Mouse (Mus musculus) hindbrain, embryonic 11.5 days (tissue): ENCODE measurements around the gene Col23a1. TPM values are rescaled to one million over a fixed set of nuclear protein-coding genes. Genes with fewer than 3 reads are reported as not detected.

Source experiments
- ATAC-seq: fragments of 200-750 bp; cut with Nextera tagmentation; 2 replicates; pipeline ENCODE4 v1.8.0; 2017; ENCODE audit warnings: mild to moderate bottlenecking, moderate TSS enrichment, moderate library complexity; ENCODE audit not compliant: low FRiP score
- DNase-seq: peaks from one replicate; pipeline ENCODE4 v3.0.0-alpha.2; 2015; ENCODE audit warnings: low spot score
- H3K27ac ChIP-seq: fragments of 300-500 bp; sonication (generic); 2 replicates; pipeline ENCODE4 v1.5.1; 2014; ENCODE audit warnings: mild to moderate bottlenecking, low read depth, low read length
- H3K27me3 ChIP-seq: fragments of 300-500 bp; sonication (generic); 2 replicates; pipeline ENCODE4 v1.6.1; 2014; ENCODE audit warnings: mild to moderate bottlenecking, low read length, moderate library complexity, mixed read lengths; ENCODE audit not compliant: control insufficient read depth, insufficient read depth
- H3K36me3 ChIP-seq: fragments of 300-500 bp; sonication (generic); 2 replicates; pipeline ENCODE4 v1.6.1; 2014; ENCODE audit warnings: mild to moderate bottlenecking, low read length, moderate library complexity, mixed read lengths; ENCODE audit not compliant: control insufficient read depth, insufficient read depth
- H3K4me1 ChIP-seq: fragments of 300-500 bp; sonication (generic); replicated peaks from 2 replicates; pipeline ENCODE4 v1.6.1; 2014; ENCODE audit warnings: low read length, mixed read lengths; ENCODE audit not compliant: control insufficient read depth, insufficient read depth
- H3K4me2 ChIP-seq: fragments of 300-500 bp; sonication (generic); replicated peaks from 2 replicates; pipeline ENCODE4 v1.6.1; 2014; ENCODE audit warnings: mild to moderate bottlenecking, low read depth, low read length
- H3K4me3 ChIP-seq: fragments of 300-500 bp; sonication (generic); 2 replicates; pipeline ENCODE4 v1.5.1; 2014; ENCODE audit warnings: low read depth, low read length
- H3K9ac ChIP-seq: fragments of 300-500 bp; sonication (generic); 2 replicates; pipeline ENCODE4 v1.6.1; 2014; ENCODE audit warnings: low read depth, low read length
- H3K9me3 ChIP-seq: fragments of 300-500 bp; sonication (generic); 2 replicates; pipeline ENCODE4 v1.6.1; 2016; ENCODE audit warnings: low read length; ENCODE audit not compliant: control insufficient read depth
- WGBS: fragments of 180-500 bp; shearing (Covaris S2); extraction: QIAGEN DNeasy Blood & Tissue Kit; methylation state at CpG from one replicate; pipeline ENCODE4 v1.1.7; 2014; 5-methylcytosine and 5-hydroxymethylcytosine counted together
- polyA plus RNA-seq: library from polyadenylated mRNA; unstranded; fragments of >200 nt; fragmentation: Nextera tagmentation; extraction: Ambion mirVana; gene quantifications from 2 replicates; pipeline ENCODE4 v1.2.1, GENCODE M21; 2014

Gene Col23a1
- polyA plus RNA-seq, 1 experiment from 2014 or later = 9.7 TPM

DNA sequence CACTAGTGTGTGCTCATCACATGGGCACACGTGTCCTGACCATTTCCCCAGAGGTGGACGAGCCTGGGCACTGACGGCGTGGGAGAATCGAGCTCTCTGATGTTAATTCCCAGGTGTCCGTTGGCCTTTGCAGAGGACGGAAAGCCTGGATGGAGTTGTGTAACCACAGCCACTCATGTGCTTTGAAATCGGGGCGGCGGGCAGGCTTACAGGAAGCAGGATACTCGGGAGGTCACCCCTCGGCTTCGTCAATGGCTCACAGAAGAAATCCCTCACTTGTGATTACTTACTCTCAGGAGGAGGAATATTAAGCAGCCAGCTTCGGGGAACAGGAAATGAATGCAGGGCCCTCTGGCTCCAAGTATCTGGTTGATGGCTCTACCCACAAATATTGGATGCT, 133.0 kb downstream of the Col23a1 start:
- H3K4me1 ChIP-seq = no peaks in the 10 kb centered on the region
- no peak overlapping the region for H3K4me2 ChIP-seq
- no peak overlapping the region for H3K27ac ChIP-seq
- 80% methylated on average over 14 of the region's 14 CpGs for WGBS
- H3K36me3 ChIP-seq = no peaks in the 10 kb centered on the region
- H3K4me3 ChIP-seq = no peak overlapping the region
- H3K9ac ChIP-seq = no peak overlapping the region
- H3K9me3 ChIP-seq = no peaks in the 10 kb centered on the region
- H3K27me3 ChIP-seq = no peaks in the 10 kb centered on the region
- ATAC-seq (no peak), DNase-seq (no peak)

DNA sequence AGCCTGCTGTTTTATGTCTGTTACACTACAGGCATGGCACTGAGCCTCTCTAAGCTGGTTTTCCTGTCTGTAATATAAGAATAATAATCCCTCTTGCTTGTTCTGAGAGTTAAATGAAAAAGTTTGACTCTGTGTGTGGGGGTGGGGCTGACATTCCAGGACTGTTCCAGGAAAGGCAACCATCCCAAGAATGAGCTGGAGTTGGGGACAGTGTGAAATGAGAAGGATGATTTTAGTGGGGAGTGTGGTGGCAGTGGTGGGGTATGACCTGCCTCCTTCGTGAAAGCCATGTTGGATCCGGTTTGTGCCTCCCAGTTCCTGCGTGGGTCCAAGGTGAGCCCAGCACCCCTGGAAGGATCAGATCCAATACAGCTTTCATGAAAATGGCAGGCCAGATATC, 136.4 kb downstream of the Col23a1 start:
- DNase-seq (no peak), ATAC-seq (no peak)
- Histone ChIP-seq H3K27me3 (no peaks in the 10 kb centered on the region), H3K4me2 (no peak overlapping the region), H3K27ac (no peak overlapping the region), H3K36me3 (no peaks in the 10 kb centered on the region), H3K9me3 (no peaks in the 10 kb centered on the region), H3K4me1 (no peaks in the 10 kb centered on the region), H3K9ac (no peak overlapping the region), H3K4me3 (no peak overlapping the region)
- WGBS = 85% methylated on average over 3 of the region's 3 CpGs

DNA sequence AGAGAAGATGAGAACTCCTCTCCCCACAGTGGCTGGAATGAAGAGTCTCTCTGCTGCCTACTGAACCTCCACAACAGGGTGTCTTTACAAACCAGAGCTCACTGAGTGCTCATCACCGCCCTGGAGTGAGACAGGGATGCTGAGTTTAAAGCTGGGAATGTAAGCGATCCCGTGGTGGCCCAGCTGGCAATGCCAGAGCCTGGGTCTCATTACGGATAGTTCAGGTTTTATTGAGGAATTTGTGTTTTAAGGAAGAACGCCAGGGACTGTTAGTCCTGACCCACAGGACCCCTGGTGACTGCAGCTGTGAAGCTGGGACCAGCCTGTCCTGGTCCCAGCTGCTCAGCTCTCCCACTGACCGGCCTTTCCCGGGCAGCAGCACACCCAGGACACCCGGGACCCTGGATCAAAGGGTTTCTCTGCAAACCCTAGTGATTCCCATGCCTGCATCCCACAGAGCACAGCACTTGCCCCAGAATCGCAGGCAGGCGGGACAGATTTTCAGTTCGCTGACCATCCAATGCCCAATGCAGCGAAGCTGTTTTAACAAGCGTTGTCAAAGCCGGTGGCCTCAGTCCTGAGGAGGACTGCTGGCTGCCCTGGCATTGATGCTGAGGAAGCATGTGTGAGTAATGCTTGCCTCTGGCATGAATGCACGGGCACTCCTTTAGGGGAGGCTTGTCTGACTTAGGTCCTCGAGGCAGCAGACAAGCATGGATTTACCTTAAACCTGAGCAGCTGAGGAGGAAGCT, 139.9 kb downstream of the Col23a1 start:
- ATAC-seq (no peak), DNase-seq (no peak)
- no peaks in the 10 kb centered on the region for H3K27me3 ChIP-seq
- no peaks in the 10 kb centered on the region for H3K36me3 ChIP-seq
- no peak overlapping the region for H3K4me3 ChIP-seq
- no peaks in the 10 kb centered on the region for H3K9me3 ChIP-seq
- H3K4me2 ChIP-seq = no peak overlapping the region
- H3K27ac ChIP-seq = no peak overlapping the region
- no peak overlapping the region for H3K9ac ChIP-seq
- 42% methylated on average over 16 of the region's 16 CpGs for whole genome bisulfite sequencing
- no peaks in the 10 kb centered on the region for H3K4me1 ChIP-seq

DNA sequence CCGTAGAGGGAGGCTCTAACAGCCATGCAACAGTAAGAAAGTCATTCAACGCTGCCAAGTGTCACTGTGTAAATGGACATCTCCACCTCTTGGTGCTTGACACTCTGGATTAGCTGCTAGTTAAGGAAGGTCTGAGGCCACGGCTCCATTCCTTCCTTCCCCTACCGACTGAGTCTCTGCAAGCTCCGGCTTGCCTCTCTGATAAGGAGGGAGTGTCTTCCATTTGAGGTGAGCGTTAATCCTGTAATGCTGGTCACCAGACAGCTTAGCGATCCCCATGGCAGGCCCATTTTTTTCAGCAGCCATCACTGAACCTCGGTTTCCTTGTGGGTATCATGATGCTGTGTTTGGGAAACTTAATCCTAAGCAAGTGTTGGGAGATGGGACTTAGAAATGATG, 140.5 kb downstream of the Col23a1 start:
- Histone ChIP-seq H3K9ac (no peak overlapping the region), H3K27ac (no peak overlapping the region), H3K27me3 (no peaks in the 10 kb centered on the region), H3K36me3 (no peaks in the 10 kb centered on the region), H3K4me2 (no peak overlapping the region), H3K4me3 (no peak overlapping the region), H3K4me1 (no peaks in the 10 kb centered on the region), H3K9me3 (no peaks in the 10 kb centered on the region)
- WGBS = 69% methylated on average over 8 of the region's 8 CpGs
- ATAC-seq (no peak), DNase-seq (no peak)

DNA sequence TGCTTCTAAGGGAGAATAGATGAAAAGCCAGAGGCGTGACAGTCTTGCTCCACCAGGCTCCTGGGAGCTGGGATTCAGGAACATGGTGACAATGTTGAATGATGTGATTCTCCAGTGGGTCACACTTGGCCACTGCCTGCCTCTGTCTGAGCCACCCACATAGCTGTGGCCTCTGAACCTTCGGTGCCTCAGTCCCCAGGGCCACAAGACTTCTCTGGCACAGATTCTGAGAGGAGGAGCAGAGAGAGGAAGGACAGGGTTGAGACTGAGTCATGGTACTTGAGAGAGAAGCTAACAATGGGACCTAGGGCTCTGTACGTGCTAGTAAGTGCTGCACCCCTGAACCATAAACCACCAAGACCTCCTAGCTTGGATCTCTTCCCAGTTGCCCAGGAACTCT, 141.6 kb downstream of the Col23a1 start:
- H3K27me3 ChIP-seq = no peaks in the 10 kb centered on the region
- WGBS = 74% methylated on average over 3 of the region's 3 CpGs
- H3K9ac ChIP-seq = no peak overlapping the region
- H3K4me3 ChIP-seq = no peak overlapping the region
- no peaks in the 10 kb centered on the region for H3K9me3 ChIP-seq
- DNase-seq (no peak), ATAC-seq (no peak)
- no peak overlapping the region for H3K4me2 ChIP-seq
- H3K27ac ChIP-seq = no peak overlapping the region
- H3K36me3 ChIP-seq = no peaks in the 10 kb centered on the region
- H3K4me1 ChIP-seq = no peaks in the 10 kb centered on the region

DNA sequence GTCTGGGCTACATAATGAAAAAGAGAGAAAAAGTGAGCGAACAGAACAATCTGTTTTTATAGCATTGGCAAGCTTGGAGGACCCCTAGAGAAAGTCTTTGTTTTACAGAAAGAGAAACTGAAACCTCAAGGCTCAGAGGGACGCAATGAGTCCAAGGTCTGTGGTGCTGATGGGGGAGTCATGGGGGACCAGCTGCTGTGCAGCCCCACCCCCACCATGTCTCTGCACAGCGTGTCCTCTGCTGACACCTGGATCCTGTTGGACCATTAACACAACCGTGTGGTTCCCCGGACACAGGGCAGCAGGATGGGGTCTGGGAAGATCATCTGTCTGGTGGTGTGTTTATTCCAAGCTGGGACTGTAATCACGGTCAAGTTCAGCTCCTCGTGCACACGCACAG, 142.2 kb downstream of the Col23a1 start:
- Histone ChIP-seq H3K27me3 (no peaks in the 10 kb centered on the region), H3K27ac (no peak overlapping the region), H3K9ac (no peak overlapping the region), H3K4me2 (no peak overlapping the region), H3K4me3 (no peak overlapping the region), H3K4me1 (no peaks in the 10 kb centered on the region), H3K36me3 (no peaks in the 10 kb centered on the region), H3K9me3 (no peaks in the 10 kb centered on the region)
- 84% methylated on average over 8 of the region's 8 CpGs for WGBS
- DNase-seq (no peak), ATAC-seq (no peak)

DNA sequence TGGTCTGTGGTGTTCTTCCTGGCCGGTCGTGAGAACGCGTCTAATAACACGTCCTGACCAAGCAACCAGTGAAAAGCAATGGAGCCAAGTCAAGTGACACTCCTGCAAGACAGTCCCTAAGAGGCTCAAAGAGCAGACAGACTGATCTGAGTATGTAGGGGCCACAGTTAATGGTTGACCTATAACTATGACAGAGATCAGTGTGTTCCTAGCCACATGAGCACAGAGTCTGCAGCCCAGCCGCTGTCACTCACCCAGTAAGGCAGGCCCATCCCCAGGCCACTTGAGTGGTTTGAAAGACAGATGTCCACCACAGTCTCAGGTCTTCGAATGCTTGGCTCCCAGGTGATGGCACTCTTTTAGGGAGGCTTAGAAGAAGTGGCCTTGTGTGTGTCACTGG, 152.3 kb downstream of the Col23a1 start:
- no peak overlapping the region for H3K9ac ChIP-seq
- DNase-seq (no peak), ATAC-seq (no peak)
- no peaks in the 10 kb centered on the region for H3K4me1 ChIP-seq
- no peaks in the 10 kb centered on the region for H3K9me3 ChIP-seq
- H3K4me3 ChIP-seq = no peak overlapping the region
- WGBS = 95% methylated on average over 7 of the region's 7 CpGs
- no peak overlapping the region for H3K4me2 ChIP-seq
- no peaks in the 10 kb centered on the region for H3K27me3 ChIP-seq
- no peaks in the 10 kb centered on the region for H3K36me3 ChIP-seq
- H3K27ac ChIP-seq = no peak overlapping the region

DNA sequence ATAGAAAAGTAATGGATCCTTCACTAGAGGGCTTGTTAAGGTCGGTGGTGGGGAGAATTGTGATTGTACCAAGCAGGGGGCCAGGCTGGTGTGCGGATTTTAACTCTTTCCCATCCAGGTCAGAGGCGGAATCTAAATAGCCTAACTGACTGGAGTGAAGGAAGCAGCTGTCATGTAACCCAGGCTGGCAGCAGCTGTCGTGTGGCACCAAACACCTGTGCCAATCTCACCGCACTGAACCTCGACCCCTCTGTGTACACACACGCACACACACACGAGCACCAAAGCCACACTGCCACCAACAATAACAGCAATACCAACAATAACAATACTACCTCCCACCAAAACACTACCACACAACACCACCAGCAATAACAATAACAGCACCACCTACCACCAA, 152.9 kb downstream of the Col23a1 start:
- Histone ChIP-seq H3K4me3 (no peak overlapping the region), H3K4me1 (no peaks in the 10 kb centered on the region), H3K9me3 (no peaks in the 10 kb centered on the region), H3K27ac (no peak overlapping the region), H3K9ac (no peak overlapping the region), H3K36me3 (no peaks in the 10 kb centered on the region), H3K27me3 (no peaks in the 10 kb centered on the region), H3K4me2 (no peak overlapping the region)
- 77% methylated on average over 8 of the region's 8 CpGs for WGBS
- ATAC-seq (no peak), DNase-seq (no peak)

DNA sequence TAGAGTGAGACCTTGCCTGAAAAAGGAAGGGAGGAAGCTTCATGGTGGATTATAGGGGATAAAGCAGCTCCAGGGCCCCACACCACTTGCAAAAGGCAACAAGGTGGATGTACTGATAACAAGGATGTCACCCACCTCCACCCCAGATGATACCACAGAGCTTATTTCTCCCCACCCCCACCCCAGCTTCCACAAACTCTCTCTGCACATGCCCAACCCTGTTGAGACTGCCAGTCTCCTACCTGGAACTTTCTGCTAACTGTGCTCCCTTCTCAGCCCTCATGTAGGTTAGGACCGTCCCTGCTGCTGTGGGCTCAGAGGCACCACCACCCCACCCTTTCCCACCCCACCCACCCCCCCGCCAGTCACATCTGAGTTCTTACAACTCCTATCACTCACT, 154.1 kb downstream of the Col23a1 start:
- Histone ChIP-seq H3K4me2 (no peak overlapping the region), H3K4me3 (no peak overlapping the region)
- 65% methylated on average over 2 of the region's 2 CpGs for WGBS

More for the DNA sequence above, 154.1 kb downstream of the Col23a1 start:
- Histone ChIP-seq H3K4me1 (no peaks in the 10 kb centered on the region), H3K36me3 (no peaks in the 10 kb centered on the region), H3K27me3 (no peaks in the 10 kb centered on the region), H3K9me3 (no peaks in the 10 kb centered on the region), H3K9ac (no peak overlapping the region), H3K27ac (no peak overlapping the region)
- no peak for ATAC-seq
- DNase-seq = no peak
